Mouse (Mus musculus) forebrain, embryonic 15.5 days (tissue): Measurements from ENCODE around the gene Oog3. TPM values are rescaled to one million over a fixed set of nuclear protein-coding genes. Genes with fewer than 3 reads are reported as not detected.

ENCODE experiments used
- ATAC-seq: fragments of 200-750 bp; cut with Nextera tagmentation; replicated peaks from 2 replicates; pipeline ENCODE4 v1.8.0; 2017; ENCODE audit warnings: mild to moderate bottlenecking, moderate TSS enrichment, moderate library complexity
- H3K27ac ChIP-seq: fragments of 300-500 bp; sonication (generic); replicated peaks from 2 replicates; pipeline ENCODE4 v1.5.1; 2015; ENCODE audit warnings: mild to moderate bottlenecking, inconsistent platforms
- H3K27me3 ChIP-seq: fragments of 300-500 bp; sonication (generic); 2 replicates; pipeline ENCODE4 v1.6.1; 2015; ENCODE audit warnings: inconsistent platforms
- H3K36me3 ChIP-seq: fragments of 300-500 bp; sonication (generic); 2 replicates; pipeline ENCODE4 v1.6.1; 2015; ENCODE audit warnings: mild to moderate bottlenecking, inconsistent platforms
- H3K4me1 ChIP-seq: fragments of 300-500 bp; sonication (generic); 2 replicates; pipeline ENCODE4 v1.6.1; 2015; ENCODE audit warnings: inconsistent platforms
- H3K4me2 ChIP-seq: fragments of 300-500 bp; sonication (generic); replicated peaks from 2 replicates; pipeline ENCODE4 v1.6.1; 2015; ENCODE audit warnings: mild to moderate bottlenecking, inconsistent platforms
- H3K4me3 ChIP-seq: fragments of 300-500 bp; sonication (generic); 2 replicates; pipeline ENCODE4 v1.5.1; 2015; ENCODE audit warnings: mild to moderate bottlenecking, inconsistent platforms
- H3K9ac ChIP-seq: fragments of 300-500 bp; sonication (generic); replicated peaks from 2 replicates; pipeline ENCODE4 v1.6.1; 2015; ENCODE audit warnings: mild to moderate bottlenecking, inconsistent platforms
- H3K9me3 ChIP-seq: fragments of 300-500 bp; sonication (generic); 2 replicates; pipeline ENCODE4 v1.6.1; 2016; ENCODE audit warnings: inconsistent platforms
- WGBS: fragments of 180-500 bp; shearing (Covaris S2); methylation state at CpG from one replicate; pipeline ENCODE4 v1.1.7; 2015; ENCODE audit warnings: mixed read lengths; 5-methylcytosine and 5-hydroxymethylcytosine counted together
- polyA plus RNA-seq: library from polyadenylated mRNA; unstranded; fragments of >200 nt; fragmentation: Nextera tagmentation; extraction: Ambion mirVana; gene quantifications from 2 replicates; pipeline ENCODE4 v1.2.1, GENCODE M21; 2015

Oog3 gene
- not detected in 2 replicates for polyA plus RNA-seq

- Histone ChIP-seq H3K36me3 (no peaks in the 10 kb centered on the region), H3K4me3 (no peak within 1 kb of the TSS), H3K9me3 (peaks cover 60% of the 10 kb centered on the region), H3K27ac (no peak within 1 kb of the TSS), H3K4me1 (no peaks in the 10 kb centered on the region), H3K27me3 (no peaks in the 10 kb centered on the region), H3K4me2 (no peak within 1 kb of the TSS), H3K9ac (no peak within 1 kb of the TSS)
- 80% methylated on average over 1 of the region's 1 CpGs for WGBS
- ATAC-seq: no peak
Measured at GRCm38 (mm10) chr4:144162563-144162962, at the start of gene Oog3. Oog3 (minus strand) TSS chr4:144162663.

DNA sequence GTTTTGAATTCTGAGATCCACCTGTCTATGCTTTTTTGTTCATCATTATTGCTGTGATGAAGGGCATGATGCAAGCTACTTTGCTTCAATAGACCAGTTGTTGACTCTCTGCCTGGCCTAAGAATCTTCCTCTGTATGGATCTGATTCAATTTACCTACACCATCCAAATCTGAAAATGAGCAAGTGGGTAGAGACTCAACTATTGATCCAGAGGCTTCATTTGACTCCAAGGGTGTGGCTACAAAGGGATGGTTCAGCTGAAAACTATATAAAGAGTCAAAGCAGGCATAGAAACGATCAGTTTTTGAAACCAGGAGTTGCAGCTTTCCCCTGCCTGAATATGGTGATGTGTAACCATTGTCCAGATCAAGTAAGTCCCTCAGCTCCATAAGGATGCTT, 28.0 kb upstream of the Oog3 start, which contains the start of gene Oog2:
Oog2 (plus strand) TSS at position 301 of the 400 bp plus-strand sequence.
- Histone ChIP-seq H3K4me1 (no peaks in the 10 kb centered on the region), H3K27ac (no peak within 1 kb of the TSS), H3K27me3 (no peaks in the 10 kb centered on the region), H3K4me2 (no peak within 1 kb of the TSS), H3K36me3 (no peaks in the 10 kb centered on the region), H3K9ac (no peak within 1 kb of the TSS), H3K4me3 (no peak within 1 kb of the TSS), H3K9me3 (peaks cover 28% of the 10 kb centered on the region; the same call in 1 of the 2 replicates)
- ATAC-seq: no peak
- 41% methylated on average over 1 of the region's 1 CpGs for WGBS

Other genes with a start within 250 kb of the Oog3 start
- gene Pramef25, start 211.6 kb downstream of the Oog3 start, polyA plus RNA-seq: not detected in 2 replicates
- not detected in 2 replicates for gene Gm13101, start 195.7 kb downstream of the Oog3 start, polyA plus RNA-seq
- not detected in 2 replicates for gene Pramef17, start 168.3 kb downstream of the Oog3 start, polyA plus RNA-seq
- gene Pramel4, start 103.5 kb downstream of the Oog3 start, polyA plus RNA-seq: not detected in 2 replicates
- not detected in 2 replicates for gene Gm13102, start 56.2 kb downstream of the Oog3 start, polyA plus RNA-seq
- gene Oog2, start 28.1 kb upstream of the Oog3 start, polyA plus RNA-seq: not detected in 2 replicates
- gene C87977, start 50.7 kb upstream of the Oog3 start, polyA plus RNA-seq: not detected in 2 replicates
- gene Pramel5, start 117.8 kb upstream of the Oog3 start, polyA plus RNA-seq: not detected in 2 replicates
- gene Gm13128, start 167.6 kb upstream of the Oog3 start, polyA plus RNA-seq: not detected in 2 replicates
- gene Gm13119, start 195.3 kb upstream of the Oog3 start, polyA plus RNA-seq: not detected in 2 replicates
- not detected in 2 replicates for gene Pramef20, start 215.3 kb upstream of the Oog3 start, polyA plus RNA-seq
- not detected in 2 replicates for gene Pramef12, start 245.8 kb upstream of the Oog3 start, polyA plus RNA-seq